Mouse (Mus musculus) adrenal gland, postnatal 10 days (tissue): ENCODE data around the gene Tsen54. TPM values are rescaled to one million over a fixed set of nuclear protein-coding genes. Genes with fewer than 3 reads are reported as not detected.
"Not testable (repeated sequence)": the region's sequence is repeated elsewhere in the genome, so short reads cannot be mapped to it uniquely, and the experiment has no call there.

Experiments used
- DNase-seq: peaks from one replicate; pipeline ENCODE4 v3.0.0; 2021; ENCODE audit warnings: mixed read lengths
- total RNA-seq, 2 experiments: library from RNA; stranded (reverse); gene quantifications; 2 replicates each; pipeline ENCODE4 v1.2.3; 2021

Tsen54 gene
- total RNA-seq, 2 experiments from 2014 or later: 13.8 to 19.4 TPM

GRCm38 (mm10) chr11:115829036-115829435 lies 14.5 kb downstream of the Tsen54 start:
- DNase-seq: no peak

- no peak for DNase-seq
Measured at GRCm38 (mm10) chr11:115830550-115831325, 16.2 kb downstream of the Tsen54 start.

DNA sequence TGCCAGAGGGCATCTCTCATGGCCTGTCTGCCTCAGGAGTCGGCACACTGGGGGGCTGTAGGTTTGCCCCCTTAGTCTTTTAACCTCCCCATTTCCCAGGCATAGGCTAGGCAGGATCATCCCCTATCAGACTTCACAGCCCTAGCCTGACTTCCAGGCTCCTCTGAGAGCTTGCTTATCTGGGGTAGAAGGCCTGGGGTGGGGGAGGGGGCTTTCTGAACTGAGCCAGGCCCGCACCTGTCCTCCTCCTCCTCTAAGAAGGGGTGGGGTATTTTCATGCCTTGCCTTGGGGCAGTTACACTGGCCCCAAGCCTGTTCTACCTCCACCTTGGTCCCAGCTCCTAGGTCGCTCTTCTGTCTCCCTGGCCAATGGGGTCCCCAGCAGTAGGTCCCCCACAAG lies 17.0 kb downstream of the Tsen54 start:
- DNase-seq: no peak

GRCm38 (mm10) chr11:115832064-115832463 lies 17.5 kb downstream of the Tsen54 start:
- DNase-seq: no peak

DNA sequence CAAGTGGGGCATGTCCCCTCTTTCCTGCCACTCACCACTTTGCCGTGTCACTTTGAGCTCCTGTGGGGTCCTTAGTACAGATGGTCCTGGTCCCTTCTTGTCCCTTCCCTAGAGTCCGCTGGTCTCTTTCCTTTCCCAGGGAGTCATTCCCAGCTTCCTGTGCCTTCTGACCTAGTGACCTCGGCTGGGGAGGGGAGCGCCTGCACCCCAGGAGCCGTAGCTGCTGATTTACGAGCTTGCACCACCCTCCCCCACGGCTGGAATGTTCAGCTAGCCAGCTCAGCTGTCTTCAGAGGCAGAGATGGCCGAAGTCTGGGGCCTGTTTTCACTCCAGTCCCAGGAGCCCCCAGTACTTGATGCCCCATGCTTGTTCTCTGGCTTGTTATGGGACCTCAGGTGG lies 18.0 kb downstream of the Tsen54 start:
- peak; percentile 72 for DNase-seq

DNA sequence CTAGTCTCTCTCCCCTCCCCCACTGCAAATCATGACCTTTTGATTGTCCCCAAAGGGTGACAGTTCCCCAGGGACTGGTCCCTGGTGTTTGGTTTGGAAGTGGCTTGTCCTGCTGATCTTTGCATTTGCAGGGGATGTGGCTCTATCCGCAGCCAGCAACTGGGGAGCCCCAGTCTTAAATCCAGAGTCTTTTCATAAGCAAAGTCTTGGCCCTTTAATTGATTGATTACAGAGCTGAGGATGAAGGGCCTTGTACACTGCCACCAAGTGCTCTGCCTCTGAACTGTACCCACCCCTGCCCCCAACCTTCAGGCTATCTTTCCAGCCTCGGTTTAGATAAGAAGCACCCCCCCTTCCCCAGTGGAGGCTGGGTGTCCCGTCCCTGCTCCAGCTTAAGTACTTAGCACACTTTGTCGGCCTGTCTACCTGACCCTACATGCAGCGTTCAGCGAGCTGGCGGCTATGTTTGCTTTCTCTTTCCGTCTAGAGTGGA lies 18.5 kb downstream of the Tsen54 start:
- peak; percentile 24 for DNase-seq

GRCm38 (mm10) chr11:115834033-115834432 lies 19.5 kb downstream of the Tsen54 start:
- no peak for DNase-seq

- no peak for DNase-seq
Measured at GRCm38 (mm10) chr11:115836656-115837395, 22.3 kb downstream of the Tsen54 start.

- DNase-seq: peak; percentile 45
Measured at GRCm38 (mm10) chr11:115837606-115838345, 23.3 kb downstream of the Tsen54 start.

DNA sequence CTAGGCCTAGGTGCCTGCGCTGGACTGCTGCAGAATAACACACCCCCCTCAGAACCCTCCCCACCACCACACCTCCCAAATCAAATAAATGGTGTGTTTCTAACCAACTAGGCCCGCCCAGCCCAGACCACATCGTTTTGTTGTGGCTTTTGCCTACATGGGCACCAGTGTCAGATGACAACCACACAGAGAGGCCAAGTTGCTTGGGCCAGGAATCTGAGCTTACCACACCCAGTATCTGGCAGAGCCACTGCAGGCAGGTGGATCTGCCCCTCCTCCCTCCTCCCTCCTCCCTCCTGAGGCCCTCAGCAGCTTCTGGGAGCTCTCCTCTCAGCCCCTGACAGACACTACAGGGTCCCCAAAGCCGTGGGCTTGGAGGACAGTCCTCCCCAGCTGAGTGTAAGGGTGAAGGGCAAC lies 24.4 kb downstream of the Tsen54 start:
- no peak for DNase-seq

DNA sequence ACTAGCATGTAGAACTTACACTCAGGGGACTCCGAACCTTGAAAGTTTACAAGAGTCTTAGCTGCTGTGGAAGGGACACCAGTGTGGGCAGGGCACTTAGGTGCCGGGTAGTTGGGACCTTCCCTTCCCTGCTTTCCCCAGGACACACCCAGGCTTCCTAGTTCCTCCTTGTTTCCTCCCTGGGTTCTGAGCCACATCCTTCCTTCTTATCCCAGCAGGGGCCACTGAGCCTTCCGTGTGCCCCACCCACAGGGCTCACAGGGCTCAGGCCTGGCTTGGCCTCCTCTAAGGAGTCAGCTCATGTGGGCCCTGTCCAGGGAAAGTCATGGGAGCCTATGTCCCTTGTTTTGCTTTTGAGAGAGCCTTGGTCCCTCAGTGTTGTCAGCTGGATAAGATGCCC lies 25.2 kb downstream of the Tsen54 start:
- no peak for DNase-seq

DNA sequence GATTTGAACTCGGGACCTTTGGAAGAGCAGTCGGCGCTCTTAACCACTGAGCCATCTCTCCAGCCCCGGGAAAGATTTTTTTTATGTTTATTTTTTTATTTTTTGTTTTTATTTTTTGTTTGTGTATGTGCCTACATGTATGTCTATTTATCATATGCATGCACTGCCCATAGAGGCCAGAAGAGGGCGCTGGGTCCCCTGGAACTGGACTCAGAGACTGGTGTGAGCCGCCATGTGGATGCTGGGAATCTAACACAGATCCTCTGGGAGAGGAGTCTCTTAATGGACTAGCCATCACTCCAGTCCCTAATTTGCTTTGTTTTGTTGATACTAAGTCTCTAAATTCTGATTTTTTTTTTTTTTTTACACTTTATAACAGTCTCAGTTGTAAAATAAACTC lies 26.5 kb downstream of the Tsen54 start:
- DNase-seq: no peak

GRCm38 (mm10) chr11:115841961-115842550 lies 27.5 kb downstream of the Tsen54 start:
- DNase-seq: peak; percentile 47

- no peak for DNase-seq
Measured at GRCm38 (mm10) chr11:115843141-115843890, 28.8 kb downstream of the Tsen54 start.

- DNase-seq: peak; percentile 14
Measured at GRCm38 (mm10) chr11:115843891-115844239, 29.3 kb downstream of the Tsen54 start.

GRCm38 (mm10) chr11:115844240-115844639 lies 29.7 kb downstream of the Tsen54 start:
- no peak for DNase-seq

- no peak for DNase-seq
Measured at GRCm38 (mm10) chr11:115845819-115846218, 31.3 kb downstream of the Tsen54 start.

GRCm38 (mm10) chr11:115854674-115855073 lies 40.1 kb downstream of the Tsen54 start:
- no peak for DNase-seq

- DNase-seq: not testable (repeated sequence)
Measured at GRCm38 (mm10) chr11:115857146-115857545, 42.6 kb downstream of the Tsen54 start.

GRCm38 (mm10) chr11:115857936-115858335 lies 43.4 kb downstream of the Tsen54 start:
- DNase-seq: peak; percentile 25

DNA sequence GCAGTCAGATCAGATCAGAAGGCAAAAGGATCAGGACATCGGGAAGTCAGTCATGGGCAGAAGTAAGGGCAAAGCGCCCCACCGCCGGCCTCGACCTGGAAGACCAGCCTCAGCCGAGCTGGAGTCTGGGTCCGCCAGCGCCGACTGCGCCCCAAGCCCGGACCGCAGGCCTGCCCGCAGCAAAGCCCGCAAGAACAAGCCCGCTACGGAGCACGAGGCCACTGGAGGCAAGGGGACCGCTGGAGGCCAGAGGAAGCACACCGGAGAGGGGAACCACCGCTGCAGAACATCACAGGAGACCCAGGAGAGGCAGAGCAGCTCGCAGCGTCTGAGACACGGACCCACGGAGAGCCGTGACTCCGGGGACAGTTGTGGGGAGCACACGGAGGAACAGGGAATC lies 43.8 kb downstream of the Tsen54 start, which contains the start of gene Myo15b:
Myo15b (plus strand) TSS at position 53 of the 400 bp plus-strand sequence.
- DNase-seq: no peak
